ENCODE assay signal across 26 mouse cellular contexts in genomic region chr6:86750961-86751360, GRCm38 (mm10). TPM values are rescaled to one million over a fixed set of nuclear protein-coding genes. Genes with fewer than 3 reads are reported as not detected.
DNase-seq lines count a peak whose midpoint lies in the region; ATAC-seq and TF ChIP-seq lines count a peak whose summit lies in the region.
"Had no signal": no experiment of that assay in that cellular context is flagged by ENCODE, and none has a peak within 500 bp of the region (broad histone marks: within the 10 kb centered on the region; RNA-seq: fewer than 3 reads in every experiment).

No protein-coding gene starts in this region.

- no peak overlapping the region for H3K27ac ChIP-seq in midbrain, embryonic 11.5 days (ENCODE audit: low read depth, low read length)
- H3K27ac ChIP-seq in midbrain, embryonic 14.5 days (replicated peaks; ENCODE audit: low read depth, low read length): no peak overlapping the region
- H3K27ac ChIP-seq: embryonic facial prominence, embryonic 10.5 days; embryonic facial prominence, embryonic 12.5 days; forebrain, embryonic 13.5 days; forebrain, embryonic 15.5 days had no signal

- ATAC-seq in midbrain, embryonic 11.5 days (ENCODE audit: low FRiP score): no peak
- ATAC-seq in midbrain, embryonic 14.5 days (ENCODE audit: low FRiP score, low TSS enrichment): no peak
- ATAC-seq: activated CD4-positive, CD25-positive, alpha-beta regulatory T cell, adult 4 months; forebrain, embryonic 13.5 days; forebrain, embryonic 15.5 days; forebrain, postnatal 0 days; Patski had no signal

- H3K4me1 ChIP-seq in midbrain, embryonic 11.5 days (ENCODE audit: control insufficient read depth, insufficient read depth, low read length): no peaks in the 10 kb centered on the region
- no peaks in the 10 kb centered on the region for H3K4me1 ChIP-seq in midbrain, embryonic 14.5 days (ENCODE audit: control insufficient read depth, insufficient read depth, low read length)
- H3K4me1 ChIP-seq: embryonic facial prominence, embryonic 10.5 days; embryonic facial prominence, embryonic 12.5 days; forebrain, embryonic 13.5 days; forebrain, embryonic 15.5 days had no signal

- no peak overlapping the region for H3K4me2 ChIP-seq in midbrain, embryonic 11.5 days
- no peak overlapping the region for H3K4me2 ChIP-seq in midbrain, embryonic 14.5 days (ENCODE audit: low read length)
- H3K4me2 ChIP-seq: embryonic facial prominence, embryonic 12.5 days; forebrain, embryonic 13.5 days; forebrain, embryonic 15.5 days had no signal

- no peaks in the 10 kb centered on the region for H3K27me3 ChIP-seq in midbrain, embryonic 11.5 days (ENCODE audit: control insufficient read depth, insufficient read depth, low read length)
- no peaks in the 10 kb centered on the region for H3K27me3 ChIP-seq in midbrain, embryonic 14.5 days (ENCODE audit: control insufficient read depth, insufficient read depth, low read length)
- H3K27me3 ChIP-seq: embryonic facial prominence, embryonic 12.5 days; forebrain, embryonic 13.5 days; forebrain, embryonic 15.5 days; Patski had no signal

- H3K9me3 ChIP-seq in midbrain, embryonic 11.5 days (ENCODE audit: control insufficient read depth, low read length): no peaks in the 10 kb centered on the region
- no peaks in the 10 kb centered on the region for H3K9me3 ChIP-seq in midbrain, embryonic 14.5 days (ENCODE audit: control insufficient read depth, low read length)
- H3K9me3 ChIP-seq: embryonic facial prominence, embryonic 10.5 days; embryonic facial prominence, embryonic 12.5 days; forebrain, embryonic 13.5 days; forebrain, embryonic 15.5 days had no signal

- WGBS in midbrain, embryonic 11.5 days: 82% methylated on average over 4 of the region's 4 CpGs
- 90% methylated on average over 4 of the region's 4 CpGs for WGBS in midbrain, embryonic 14.5 days

- TF ChIP-seq CTCF in brain, embryonic 14.5 days (IDR thresholded peaks at IDR 0.05; ENCODE audit: borderline replicate concordance, extremely low read depth, insufficient read depth, insufficient read length): no peak

- intact Hi-C loops in heart, postnatal 25 days (cut with DNase I): no loop called here

- H3K36me3 ChIP-seq in midbrain, embryonic 11.5 days (ENCODE audit: control insufficient read depth, insufficient read depth, low read length): no peaks in the 10 kb centered on the region
- no peaks in the 10 kb centered on the region for H3K36me3 ChIP-seq in midbrain, embryonic 14.5 days (ENCODE audit: control insufficient read depth, insufficient read depth, low read length)
- H3K36me3 ChIP-seq: embryonic facial prominence, embryonic 10.5 days; forebrain, embryonic 15.5 days; G1E had no signal

- TF ChIP-seq POLR2A in brain, embryonic 14.5 days (IDR thresholded peaks at IDR 0.05; ENCODE audit: borderline replicate concordance, extremely low read depth, insufficient read depth, insufficient read length, poor library complexity, severe bottlenecking): no peak

- H3K4me3 ChIP-seq in midbrain, embryonic 11.5 days (ENCODE audit: low read depth, low read length): no peak overlapping the region
- H3K4me3 ChIP-seq in midbrain, embryonic 14.5 days (replicated peaks; ENCODE audit: low read depth, low read length): no peak overlapping the region
- H3K4me3 ChIP-seq: embryonic facial prominence, embryonic 10.5 days; embryonic facial prominence, embryonic 12.5 days; forebrain, embryonic 13.5 days; forebrain, embryonic 15.5 days had no signal

- H3K9ac ChIP-seq in midbrain, embryonic 11.5 days (ENCODE audit: low read length): no peak overlapping the region
- H3K9ac ChIP-seq in midbrain, embryonic 14.5 days (replicated peaks; ENCODE audit: low read length): no peak overlapping the region
- H3K9ac ChIP-seq: embryonic facial prominence, embryonic 12.5 days; forebrain, embryonic 13.5 days; forebrain, embryonic 15.5 days; forebrain, postnatal 0 days had no signal

- DNase-seq in midbrain, embryonic 11.5 days (ENCODE audit: low spot score, missing footprints): peak; percentile 80
- DNase-seq in midbrain, embryonic 14.5 days: no peak
- DNase-seq in right cerebral cortex, postnatal 10 days (ENCODE audit: low spot score in 2 of 2): peak; percentile 35 to 38
- DNase-seq in right cerebral cortex, postnatal 4 days: no peak
- peak; percentile 49 for DNase-seq in R1 (ENCODE audit: low read depth, low spot score)
- peak; percentile 2 for DNase-seq in brain, embryonic 14.5 days (ENCODE audit: low read depth)
- DNase-seq in heart, postnatal 25 days (ENCODE audit: low spot score): no peak
- DNase-seq in kidney, postnatal 14 days: no peak
- DNase-seq: adrenal gland, adult 8-10 months; adrenal gland, postnatal 14 days; adrenal gland, postnatal 36 days; cerebellum, adult 11 months; cerebellum, adult 18-20 months; cerebellum, adult 8-10 months; cerebellum, adult 9-11 months; cerebellum, postnatal 14 days; cerebellum, postnatal 36 days; embryo, embryonic 11 days; forebrain, postnatal 0 days had no signal

RNA-seq across cellular contexts. Expression of gene Gmcl1, which starts 17.8 kb away (rescaled TPM):
- 42.4 and 46.3 TPM in 2 replicates for polyA plus RNA-seq in midbrain, embryonic 11.5 days (2014; fragmentation: Nextera tagmentation; extraction: Ambion mirVana)
- 32.7 and 38.0 TPM in 2 replicates for polyA plus RNA-seq in midbrain, embryonic 14.5 days (2014; fragmentation: Nextera tagmentation; extraction: Ambion mirVana)
- polyA plus RNA-seq in brain, embryonic 14.5 days (2012; rRNA removed): 35.4 and 36.9 TPM in 2 replicates
- total RNA-seq in heart, postnatal 25 days (2021): 1 to 10 TPM; 4.7 to 5.7 TPM

RNA-seq across cellular contexts. Expression of gene Anxa4, which starts 42.4 kb away (rescaled TPM):
- 5.4 and 7.0 TPM in 2 replicates for polyA plus RNA-seq in midbrain, embryonic 11.5 days (2014; fragmentation: Nextera tagmentation; extraction: Ambion mirVana)
- polyA plus RNA-seq in midbrain, embryonic 14.5 days (2014; fragmentation: Nextera tagmentation; extraction: Ambion mirVana): 2.8 and 5.6 TPM in 2 replicates
- 2.8 and 3.6 TPM in 2 replicates for polyA plus RNA-seq in brain, embryonic 14.5 days (2012; rRNA removed)
- total RNA-seq in heart, postnatal 25 days (2021): 10 to 100 TPM; 30.1 to 31.5 TPM

Comparison
In these comparisons a context has a peak if more than half of its experiments do, and no peak if none do; other contexts are left out.
1. DNase-seq: peak in midbrain, embryonic 11.5 days (single experiment), right cerebral cortex, postnatal 10 days (2 of 2), R1 (single experiment) and brain, embryonic 14.5 days (single experiment); none in midbrain, embryonic 14.5 days (single experiment), right cerebral cortex, postnatal 4 days (single experiment), heart, postnatal 25 days (single experiment) and kidney, postnatal 14 days (single experiment).